Mouse (Mus musculus): ENCODE data around the gene Creg1.
"Not testable (repeated sequence)": the region's sequence is repeated elsewhere in the genome, so short reads cannot be mapped to it uniquely, and the experiment has no call there.

Gene Creg1

DNA sequence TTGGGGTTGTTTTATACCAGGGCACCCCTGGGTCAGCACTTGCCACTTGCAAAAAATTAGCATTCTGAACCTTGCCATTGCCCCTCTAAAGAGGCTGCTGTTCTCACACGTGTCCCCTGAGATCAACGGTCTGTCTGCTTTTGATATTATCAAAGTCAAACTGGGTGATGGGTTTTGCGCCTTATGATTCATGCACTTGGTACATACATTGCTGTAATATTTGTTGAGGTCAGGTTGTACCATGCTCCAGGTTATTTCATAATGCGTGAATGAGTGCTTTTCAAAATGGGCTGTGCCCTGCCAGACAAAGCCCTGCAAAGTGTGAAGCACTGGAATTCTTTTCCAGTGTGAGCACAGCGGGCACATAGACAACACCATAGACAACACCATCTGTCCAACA, 11.7 kb upstream of the Creg1 start:
- no peak for DNase-seq

DNA sequence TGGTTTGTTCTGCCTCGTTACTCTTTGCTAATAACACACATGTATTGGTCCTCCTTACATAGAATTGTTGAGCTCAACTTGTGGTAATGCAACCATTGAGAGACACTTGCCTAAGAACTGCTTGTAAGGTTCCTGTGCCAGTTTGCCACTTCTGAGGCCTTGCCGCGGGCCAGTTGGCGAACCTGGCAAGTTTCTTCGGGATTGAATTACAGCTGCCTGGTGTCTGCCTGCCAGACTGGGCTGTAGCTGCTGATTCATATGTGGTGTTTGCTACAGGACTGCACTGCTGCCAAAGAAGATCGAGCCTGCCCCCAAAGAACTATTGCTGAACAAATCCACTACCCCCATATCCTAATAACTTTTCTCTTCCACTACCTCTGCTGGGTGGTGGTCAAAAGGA, 9.3 kb upstream of the Creg1 start:
- DNase-seq: no peak

DNA sequence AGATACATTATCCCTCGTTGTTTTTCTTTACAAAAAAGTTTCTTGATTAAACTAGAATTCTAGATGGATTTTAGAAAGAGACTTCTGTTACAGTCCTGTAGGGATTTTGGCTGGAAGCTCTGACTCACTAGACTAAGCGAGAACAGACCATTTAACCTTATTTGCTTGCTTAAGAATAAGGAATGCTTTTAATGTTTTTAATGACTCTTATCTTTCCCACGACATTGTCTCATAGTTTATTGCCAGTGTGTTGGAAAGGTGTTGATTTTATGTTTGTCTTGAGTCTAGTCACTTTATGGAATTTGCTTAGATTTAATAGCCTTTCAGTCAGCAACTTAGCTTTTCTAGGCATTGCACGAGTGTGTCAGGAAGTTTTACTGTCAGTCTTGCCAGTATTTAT, 8.4 kb upstream of the Creg1 start:
- no peak for DNase-seq

DNA sequence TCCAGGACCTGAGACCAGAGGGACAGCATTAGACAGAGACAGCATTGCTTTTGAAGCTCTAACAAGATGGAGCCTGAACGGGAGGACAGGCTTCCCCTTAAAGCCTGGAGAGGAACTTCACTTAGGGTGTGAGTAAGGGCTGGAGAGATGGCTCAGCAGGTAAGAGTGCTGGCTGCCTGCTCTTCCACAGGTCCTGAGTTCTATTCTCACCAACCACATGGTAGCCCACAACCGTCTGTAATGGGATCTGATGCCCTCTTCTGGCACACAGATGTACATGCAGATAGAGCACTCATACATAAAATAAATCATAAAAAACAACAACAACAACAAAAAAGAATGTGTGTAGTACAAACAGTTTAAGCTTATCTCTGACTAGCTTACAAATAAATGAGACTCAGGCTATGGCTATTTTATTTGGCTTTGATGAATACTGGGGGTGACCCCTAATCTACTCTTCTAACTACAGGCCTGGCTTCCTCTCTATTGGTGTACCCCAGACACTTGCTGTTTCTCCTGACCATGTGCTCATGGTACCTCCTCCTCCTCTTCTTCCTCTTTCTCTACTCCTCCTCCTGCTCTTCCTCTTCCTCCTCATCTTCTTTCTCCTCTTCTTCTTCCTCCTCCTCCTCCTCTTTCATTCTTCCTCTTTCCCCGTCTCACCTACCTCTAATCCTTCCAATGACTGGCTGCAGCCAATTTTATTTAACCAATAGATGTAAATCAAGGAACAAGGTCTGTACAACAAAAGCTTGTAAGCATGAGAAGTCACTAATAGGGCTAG, 1.8 kb upstream of the Creg1 start:
- DNase-seq: no peak

DNA sequence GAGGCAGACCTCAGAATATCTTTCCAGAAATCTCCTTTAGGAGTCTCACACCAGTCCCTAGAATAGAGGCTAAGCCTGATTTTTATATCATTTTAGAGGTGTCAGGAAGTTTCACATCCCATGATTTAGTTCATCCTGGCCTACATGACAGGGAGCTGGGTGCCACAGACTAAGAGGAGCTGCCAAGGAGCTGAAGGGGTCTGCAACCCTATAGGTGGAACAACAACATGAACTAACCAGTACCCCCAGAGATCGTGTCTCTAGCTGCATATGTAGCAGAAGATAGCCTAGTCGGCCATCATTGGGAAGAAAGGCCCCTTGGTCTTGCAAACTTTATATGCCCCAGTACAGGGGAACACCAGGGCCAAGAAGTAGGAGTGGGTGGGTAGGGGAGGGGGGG, 1.0 kb upstream of the Creg1 start:
- not testable (repeated sequence) for DNase-seq

DNA sequence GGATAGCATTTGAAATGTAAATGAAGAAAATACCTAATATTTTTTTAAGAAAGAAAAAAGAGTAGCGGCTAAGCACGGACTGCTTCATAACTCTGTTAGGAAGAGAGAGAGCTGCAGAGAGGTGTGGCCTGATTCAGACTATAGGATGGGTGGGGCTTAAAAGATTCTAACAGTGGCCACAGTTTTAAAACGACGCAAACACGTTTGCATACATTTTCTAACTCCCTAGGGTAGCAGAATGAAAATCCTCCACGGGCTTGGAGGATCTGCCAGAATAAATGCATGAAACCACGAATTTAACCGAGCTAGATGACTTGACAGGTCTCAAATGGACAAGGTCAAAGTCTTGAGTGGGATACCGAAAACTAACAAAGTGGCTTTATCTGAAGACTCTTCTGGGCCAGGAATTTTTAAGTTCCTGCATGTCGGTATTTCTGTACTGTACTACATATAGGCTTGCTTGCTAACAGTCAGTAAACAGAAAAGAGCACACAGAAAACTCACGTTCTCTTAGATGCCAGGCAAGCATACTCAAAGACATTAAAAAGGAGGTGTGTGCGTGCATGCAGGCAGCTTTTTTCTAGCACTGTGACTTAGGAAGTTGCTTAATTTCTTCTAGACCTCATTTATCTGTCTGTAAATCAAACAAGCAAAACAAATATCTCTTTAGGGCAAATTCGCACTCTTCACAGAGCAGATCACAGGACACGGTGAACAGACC, 472 bp upstream of the Creg1 start:
- DNase-seq: no peak

DNA sequence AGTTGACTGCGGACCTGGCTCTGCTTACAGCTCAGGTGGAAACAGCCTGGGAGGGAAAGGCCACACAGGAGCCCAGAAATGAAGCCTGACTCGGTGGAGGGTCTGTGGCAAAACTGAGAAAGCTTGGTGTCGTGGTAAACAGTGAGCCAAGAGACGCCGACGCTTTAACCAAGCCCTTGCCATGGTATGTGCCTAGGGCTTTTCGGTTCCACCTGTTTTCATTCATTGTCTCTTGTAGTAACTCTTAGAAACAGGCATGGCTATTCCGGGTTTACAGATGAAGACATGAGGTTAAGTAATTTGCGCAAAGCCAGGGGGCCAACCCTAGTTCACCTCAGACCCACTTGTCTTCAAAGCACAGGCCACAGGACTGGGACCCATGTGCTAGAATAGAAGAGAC, 1.0 kb downstream of the Creg1 start:
- no peak for DNase-seq

DNA sequence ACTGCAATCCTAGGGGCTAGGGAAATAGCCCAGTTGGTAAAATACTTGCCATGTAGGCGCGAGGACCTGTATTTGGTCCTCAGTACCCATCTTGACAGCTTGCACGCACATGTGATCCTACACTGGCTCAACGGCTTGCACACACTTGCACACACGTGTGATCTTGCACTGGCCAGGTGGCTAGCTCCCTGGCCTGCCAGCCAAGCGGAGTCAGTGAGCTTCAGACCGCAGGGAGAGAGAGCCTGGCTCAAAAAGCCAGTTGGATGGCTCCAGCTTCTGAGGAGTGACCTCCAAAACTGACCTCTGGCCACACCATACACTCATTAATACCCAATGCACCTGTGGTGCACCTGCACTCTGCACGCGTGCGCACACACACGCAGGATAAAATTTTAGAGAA, 1.5 kb downstream of the Creg1 start:
- no peak for DNase-seq

DNA sequence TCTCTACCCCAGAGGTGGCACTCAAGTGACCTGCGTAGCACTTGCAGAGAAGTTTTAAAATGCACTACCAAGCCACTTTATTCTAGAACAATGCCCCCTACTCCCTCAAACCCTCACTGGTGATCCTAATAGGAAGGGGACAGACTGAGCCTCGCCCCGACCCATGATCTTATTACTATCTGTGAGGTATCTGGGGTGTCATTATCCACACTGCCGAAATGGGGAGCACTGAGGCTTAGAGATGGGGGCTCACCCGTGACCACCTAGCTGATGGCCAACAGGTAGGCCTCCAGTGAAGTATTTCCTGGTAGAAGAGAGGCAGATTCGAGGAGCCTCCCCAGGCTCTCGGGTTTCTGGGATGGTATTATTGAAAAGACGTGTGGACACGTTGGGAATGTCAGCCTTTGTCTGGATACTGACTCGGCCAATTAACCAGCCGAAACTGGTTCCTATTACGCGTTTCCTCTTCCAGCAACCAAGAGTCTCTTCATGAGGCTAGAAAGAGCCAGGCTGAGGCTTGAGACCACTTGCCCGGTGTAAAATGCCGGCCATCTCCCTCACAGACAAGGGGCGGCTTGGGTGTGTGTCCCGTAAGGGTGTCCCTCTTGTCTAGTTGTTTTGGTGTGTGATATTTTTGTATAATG, 2.2 kb downstream of the Creg1 start:
- DNase-seq: no peak

DNA sequence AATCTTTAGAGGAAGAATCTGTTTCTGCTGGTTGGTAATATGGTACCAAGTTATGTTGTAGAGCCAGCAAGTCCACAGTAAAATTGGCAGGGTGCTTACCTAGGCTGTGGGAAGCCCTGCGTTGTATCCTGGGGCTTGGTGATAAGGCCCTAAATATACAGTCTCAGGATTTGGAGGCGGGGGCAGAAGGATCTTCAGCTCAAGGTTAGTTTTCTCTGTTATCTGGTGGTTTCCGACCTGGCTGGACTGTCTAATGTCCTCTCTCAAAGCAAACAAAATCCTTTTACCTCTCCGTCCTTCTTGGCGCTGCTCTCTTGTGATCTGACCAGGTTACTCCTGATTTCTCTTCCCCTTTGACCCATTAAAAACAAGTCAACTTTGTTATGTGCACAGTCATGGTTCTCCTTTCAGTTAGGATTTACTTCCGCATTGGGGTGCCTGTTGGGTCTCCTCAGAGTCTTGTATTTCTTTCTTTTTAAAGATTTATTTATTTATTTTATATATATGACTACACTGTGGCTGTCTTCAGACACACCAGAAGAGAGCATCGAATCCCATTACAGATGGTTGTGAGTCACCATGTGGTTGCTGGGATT, 2.8 kb downstream of the Creg1 start:
- no peak for DNase-seq

DNA sequence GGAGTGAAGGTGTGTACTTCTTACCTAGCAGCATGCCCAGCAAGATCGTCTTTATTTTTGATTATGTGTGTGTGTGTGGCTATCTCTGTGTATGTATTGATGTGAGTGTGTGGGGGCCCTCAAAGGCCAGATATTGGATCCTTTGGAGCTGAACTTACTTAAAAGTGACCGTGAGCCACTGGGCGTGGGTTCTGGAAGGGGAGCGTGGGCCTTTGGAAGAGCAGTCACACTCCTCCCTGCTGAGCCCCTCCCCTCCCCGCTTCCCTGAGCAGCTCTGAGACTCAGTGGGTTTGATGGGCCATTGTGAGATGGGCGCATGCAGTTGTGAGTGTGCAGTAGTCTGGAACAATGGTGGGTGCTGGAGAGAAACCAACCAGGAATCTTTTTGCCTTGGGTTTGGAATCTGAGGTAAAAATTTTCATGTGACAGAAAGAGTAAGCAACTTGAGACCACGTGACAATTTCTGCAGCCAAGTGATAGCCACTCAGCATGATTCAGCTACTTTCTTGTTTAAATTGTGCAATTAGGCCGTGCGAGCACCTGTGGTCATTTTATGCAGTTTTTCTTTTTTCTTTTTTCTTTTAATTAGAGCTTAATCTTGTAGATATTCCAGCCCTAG, 5.5 kb downstream of the Creg1 start:
- no peak for DNase-seq

DNA sequence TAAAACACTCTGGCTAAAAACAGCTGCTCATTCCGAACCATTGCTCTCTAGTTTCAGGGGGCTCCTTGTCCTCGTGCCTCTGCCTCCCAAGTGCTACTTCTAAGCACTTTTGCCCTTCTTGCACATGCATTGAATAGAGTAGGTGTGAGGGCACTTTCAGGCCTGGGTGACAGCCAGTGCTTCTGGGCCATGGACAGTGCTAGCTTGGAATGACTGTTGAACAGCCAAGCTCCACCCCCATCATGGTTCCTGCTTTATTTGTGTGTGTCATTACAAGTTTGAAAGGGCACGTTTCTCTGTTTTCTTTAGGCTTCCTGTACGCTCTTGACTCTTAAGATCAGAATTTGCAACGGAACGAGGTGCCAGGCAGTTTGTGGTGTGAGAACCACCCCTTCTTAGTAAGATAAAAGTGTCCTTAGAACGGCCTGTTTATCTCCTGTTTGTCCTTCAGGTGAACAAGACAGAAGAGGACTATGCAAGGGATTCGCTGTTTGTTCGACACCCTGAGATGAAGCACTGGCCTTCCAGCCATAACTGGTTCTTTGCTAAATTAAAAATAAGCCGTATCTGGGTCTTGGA, 6.7 kb downstream of the Creg1 start:
- DNase-seq: no peak

DNA sequence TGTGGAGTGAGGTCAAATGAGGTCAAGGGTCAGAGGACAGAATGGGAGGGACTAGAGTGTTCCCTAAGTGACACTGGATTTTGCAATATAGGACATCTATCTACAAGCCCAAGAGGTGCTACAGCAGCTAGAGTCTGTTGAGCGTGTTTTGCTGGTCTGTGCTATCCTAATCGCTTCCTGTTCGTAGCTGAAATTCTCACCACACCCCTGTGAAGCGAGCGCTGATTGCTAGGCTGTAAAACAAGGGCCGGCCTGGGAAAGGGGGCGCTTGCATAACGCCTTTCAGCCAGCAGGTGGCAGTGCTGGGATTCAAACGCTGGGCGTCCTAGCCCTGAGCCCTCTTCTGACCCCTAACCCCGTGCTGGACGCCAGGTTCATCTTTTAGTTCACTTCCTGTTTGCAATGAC, 7.9 kb downstream of the Creg1 start:
- DNase-seq: peak; percentile 47 to 70

DNA sequence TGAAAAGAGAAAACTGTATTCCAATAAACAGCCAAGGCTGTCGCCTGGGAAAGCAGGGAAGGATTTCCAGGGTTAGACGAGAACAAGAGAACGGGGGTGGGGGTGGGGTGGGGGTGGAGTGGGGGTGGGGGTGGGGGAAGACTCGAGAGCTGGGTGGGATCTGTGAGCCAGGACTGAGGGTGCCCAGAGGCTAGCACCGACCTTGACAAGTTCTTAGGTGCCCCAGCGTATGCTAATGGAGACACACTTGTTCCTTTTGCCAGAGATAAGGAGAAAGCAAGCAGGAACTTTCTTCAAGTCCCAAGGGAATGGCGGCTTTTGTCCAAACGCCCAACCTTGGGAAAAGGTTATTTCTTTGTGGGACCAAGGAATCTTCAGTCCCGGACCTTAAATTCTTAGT, 8.5 kb downstream of the Creg1 start:
- DNase-seq: no peak

DNA sequence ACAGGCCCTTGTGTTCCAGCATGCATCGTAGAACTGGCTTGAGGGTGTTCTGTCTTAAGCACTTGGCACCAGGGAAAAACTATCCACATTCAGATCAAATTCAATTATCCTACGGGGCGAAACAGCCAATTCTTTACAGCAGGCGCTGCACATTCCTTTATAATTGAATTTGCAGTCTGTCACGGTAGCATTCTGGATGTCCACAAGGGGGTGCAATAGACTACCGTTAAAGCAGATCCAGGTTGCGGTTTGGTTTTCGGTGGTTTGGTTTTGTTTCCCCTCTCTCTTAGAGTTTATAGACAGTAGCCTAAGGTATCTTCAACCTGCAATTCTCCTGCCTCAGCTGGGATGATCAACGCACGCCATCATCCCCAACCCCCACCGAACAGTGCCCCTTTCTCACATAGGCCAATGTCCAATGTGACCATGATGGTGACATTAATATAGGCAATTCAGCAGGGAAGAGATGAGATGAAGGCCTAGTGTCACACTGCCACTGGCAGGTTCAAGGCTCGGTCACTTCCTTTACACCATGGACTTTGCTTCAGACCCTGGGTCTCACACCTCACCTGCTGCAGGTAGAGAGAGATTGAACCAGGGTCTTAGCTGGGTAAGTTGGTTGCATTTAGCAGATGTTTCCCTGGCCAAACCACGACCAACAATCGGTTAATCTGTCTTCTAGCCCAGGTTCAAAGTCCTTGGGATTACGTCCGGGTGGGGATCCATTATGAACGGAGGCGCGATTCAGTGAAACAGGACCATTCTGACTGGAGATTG, 12.2 kb downstream of the Creg1 start:
- peak in 1 of 2 experiments; percentile 29 for DNase-seq

DNA sequence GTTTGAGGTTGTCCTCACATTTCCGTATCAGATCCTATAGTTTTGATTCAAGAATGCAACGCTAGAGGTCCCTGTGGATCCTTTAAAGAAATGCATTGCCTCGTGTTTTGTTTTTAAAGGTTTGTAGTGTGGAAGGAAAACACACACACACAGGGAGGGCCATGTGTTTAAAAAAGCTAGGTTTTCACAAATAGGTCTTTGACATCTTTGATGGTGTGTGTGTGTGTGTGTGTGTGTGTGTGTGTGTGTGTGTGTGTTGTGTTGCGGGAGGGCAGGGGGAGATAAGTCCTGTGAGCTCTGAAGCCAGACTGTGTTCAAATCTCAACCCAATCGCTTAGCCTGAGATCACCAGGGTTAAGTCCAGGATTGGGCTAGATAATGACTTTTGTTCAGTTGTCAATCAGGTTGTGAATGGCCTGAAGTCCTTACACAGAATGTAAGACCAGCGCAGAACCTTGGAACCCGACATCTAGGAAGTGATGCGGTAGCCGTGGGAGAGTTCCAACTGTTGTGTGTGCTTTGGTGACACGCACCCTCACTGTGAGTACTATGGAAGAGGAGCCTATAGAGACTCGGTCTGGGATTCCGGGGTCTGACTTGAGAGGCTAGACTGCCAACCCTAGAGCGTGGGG, 16.5 kb downstream of the Creg1 start:
- no peak for DNase-seq

DNA sequence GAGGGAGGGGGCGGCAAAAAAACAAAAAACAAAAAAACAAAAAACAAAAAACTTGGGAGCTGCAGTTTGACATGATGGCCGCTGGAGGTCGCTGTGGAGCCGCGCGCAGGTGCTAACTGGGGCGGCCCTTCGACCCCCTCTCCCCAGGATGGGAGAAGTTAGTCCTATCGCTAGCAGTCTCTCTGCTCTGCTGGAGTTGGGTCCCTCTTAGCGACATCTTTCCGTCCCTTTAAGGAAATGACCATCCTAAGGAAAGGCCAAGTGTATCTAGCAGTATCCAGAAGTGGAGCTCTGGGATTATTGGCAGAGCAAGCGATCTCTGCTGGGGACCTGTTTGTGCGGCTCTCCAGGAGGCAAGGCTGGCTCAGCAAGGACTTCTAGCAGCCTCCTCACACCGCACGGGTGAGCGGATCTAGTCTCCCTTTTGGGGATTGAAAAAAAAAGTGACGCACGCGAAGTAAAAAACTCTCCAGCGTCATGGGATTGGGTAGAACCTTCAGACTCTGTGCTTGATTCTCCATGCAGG, 17.1 kb downstream of the Creg1 start:
- DNase-seq: peak in 1 of 2 experiments; percentile 47

DNA sequence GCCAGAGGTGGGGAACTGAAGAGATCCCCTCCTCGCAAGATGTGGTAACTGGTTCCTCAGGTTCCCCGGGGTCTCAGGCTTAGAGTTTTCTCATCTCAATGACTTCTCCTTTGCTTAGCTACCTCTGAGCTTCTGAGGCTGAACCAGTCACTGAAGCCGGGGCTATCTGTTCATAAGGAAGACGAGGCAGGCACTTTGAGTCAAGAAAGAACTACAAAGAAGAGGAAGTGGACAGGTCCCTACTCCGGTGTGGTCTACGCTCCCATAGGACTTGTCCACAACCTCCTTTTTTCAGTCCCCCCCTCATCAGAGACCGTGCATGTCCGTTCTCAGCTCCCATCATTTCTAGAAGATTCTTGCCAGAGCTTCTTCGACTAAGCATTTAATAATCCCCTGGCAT, 17.9 kb downstream of the Creg1 start:
- DNase-seq: no peak

DNA sequence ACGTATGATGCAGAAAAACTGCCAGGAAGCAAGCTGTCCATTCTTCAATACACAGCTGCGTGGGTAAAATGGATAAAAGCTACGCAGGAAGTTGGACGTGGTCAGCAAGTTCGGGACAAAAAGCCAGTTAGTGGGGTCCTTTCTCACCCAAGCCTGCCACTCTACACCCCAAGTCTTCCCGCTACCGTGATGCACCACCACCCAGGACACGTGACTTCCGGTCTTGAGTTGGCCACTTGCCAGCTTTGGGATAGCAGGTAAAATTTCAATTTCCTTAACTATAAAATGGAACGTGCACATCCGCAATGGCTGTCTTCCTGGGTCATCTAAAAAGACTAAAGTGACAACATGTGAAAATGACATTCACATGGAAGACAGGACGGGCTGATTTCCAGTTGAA, 18.4 kb downstream of the Creg1 start:
- no peak for DNase-seq

DNA sequence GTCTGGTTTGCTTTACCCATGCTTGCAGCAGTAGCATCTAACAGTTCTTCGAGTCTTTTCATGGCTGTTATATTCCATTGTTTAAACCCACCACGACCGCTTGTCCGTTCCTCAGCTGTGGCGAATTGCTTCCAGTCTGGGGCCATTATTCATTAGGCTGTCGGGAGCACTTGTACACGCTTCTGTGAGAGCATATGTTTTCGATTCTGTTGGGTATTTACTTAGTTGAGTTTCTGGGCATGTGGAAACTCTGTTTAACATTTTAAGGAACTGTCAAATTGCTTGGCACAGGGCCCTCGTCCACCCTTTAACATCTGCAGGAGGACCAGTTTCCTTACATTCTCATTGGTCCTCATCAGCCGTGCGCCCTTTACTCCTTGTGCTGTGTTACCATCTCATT, 22.8 kb downstream of the Creg1 start:
- no peak for DNase-seq

DNA sequence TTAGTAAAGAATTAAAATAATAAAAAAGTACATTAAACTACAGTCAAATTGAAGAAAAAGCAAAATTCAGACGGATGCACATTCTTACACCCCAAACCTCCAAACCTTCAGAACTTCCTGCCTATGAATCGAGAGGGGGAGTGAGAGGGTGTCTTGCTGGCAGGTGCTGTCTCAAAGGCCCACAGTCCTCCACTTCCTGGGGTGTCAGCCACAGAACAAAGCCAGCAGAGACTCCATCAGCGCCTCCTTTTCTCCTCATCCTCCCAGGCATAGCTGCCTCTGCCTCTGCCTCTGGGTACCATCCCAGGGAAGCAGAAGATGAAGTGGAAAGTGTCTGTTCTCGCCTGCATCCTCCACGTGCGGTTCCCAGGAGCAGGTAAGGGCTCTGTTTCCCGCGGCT, 25.0 kb downstream of the Creg1 start, which contains the start of gene Cd247:
Gene Cd247, plus strand, starts transcription at position 171 of the 400 bp plus-strand sequence.
- no peak for DNase-seq
